Mouse (Mus musculus): ENCODE measurements at regions not wholly inside any gene's neighbourhood (a gene's known extent, or its start where the extent isn't known, plus 50 kb on each side); places are given as distances from the start of the nearest gene placed in this dataset.
A peak's percentile ranks its signal among the peaks of the same experiment; 100 is the strongest.

- DNase-seq (ENCODE audit: inconsistent age in 2 of 2, low spot score in 1 of 2): no peak
Measured at GRCm38 (mm10) chr12:49449396-49449795, 64.4 kb downstream of the Gm43517 start.

- DNase-seq (ENCODE audit: inconsistent age in 2 of 2, low spot score in 1 of 2): no peak
Measured at GRCm38 (mm10) chr12:49468059-49468458, 83.1 kb downstream of the Gm43517 start.

- no peak for DNase-seq (ENCODE audit: inconsistent age in 2 of 2, low spot score in 1 of 2)
Measured at GRCm38 (mm10) chr12:49473371-49473770, 88.4 kb downstream of the Gm43517 start.

DNA sequence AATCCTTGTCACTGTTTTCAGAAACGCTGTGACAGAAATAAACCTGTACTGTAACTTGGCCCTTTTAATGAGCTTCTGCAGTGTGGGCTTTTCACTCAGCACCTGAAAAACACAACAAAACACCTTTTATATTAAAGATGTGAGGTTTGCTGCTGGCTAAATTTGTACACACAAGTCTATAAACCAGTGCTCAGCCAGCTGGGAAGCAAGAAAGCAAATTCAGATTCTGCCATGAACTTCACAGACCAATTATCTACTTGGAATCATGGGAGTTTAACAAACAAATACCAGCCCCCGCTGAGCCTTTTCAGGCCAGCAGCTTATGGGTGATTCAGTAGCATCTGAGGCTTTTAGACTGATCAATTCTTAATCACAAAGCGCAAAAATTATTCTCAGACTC lies 95.7 kb downstream of the Gm43517 start:
- no peak for DNase-seq (ENCODE audit: inconsistent age in 2 of 2, low spot score in 1 of 2)

GRCm38 (mm10) chr12:49481151-49481550 lies 96.2 kb downstream of the Gm43517 start:
- no peak for DNase-seq (ENCODE audit: inconsistent age in 2 of 2, low spot score in 1 of 2)

DNA sequence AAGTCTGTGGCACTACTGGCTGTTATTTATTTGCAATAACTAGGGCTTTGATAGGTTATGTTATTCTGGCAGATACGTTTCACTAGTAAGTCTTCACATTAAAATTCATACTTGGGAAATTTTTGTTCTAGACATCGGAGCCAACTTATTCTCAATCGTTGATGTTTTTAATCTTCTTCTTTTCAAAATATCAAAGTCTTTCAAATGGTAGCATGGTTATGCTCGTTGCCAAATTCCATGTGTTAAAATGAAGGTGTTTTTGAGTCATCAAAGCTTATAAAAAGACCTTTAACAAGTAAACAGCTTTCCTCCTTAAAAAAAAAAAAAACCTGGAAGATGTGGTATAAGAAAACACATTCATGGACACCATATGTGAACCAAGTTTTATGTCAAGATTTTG lies 97.4 kb downstream of the Gm43517 start:
- no peak for DNase-seq (ENCODE audit: inconsistent age in 2 of 2, low spot score in 1 of 2)

- DNase-seq (ENCODE audit: inconsistent age in 2 of 2, low spot score in 1 of 2): no peak
Measured at GRCm38 (mm10) chr12:49484070-49484770, 99.2 kb downstream of the Gm43517 start.

- DNase-seq (ENCODE audit: inconsistent age in 2 of 2, low spot score in 1 of 2): peak in 1 of 2 experiments; percentile 23
Measured at GRCm38 (mm10) chr12:49513131-49513530, 128.2 kb downstream of the Gm43517 start.

GRCm38 (mm10) chr12:49514616-49515015 lies 129.6 kb downstream of the Gm43517 start:
- DNase-seq (ENCODE audit: inconsistent age in 2 of 2, low spot score in 1 of 2): no peak
